Mouse (Mus musculus) granulocyte monocyte progenitor cell, adult 5-6 weeks (primary cell): ENCODE data around the gene Banf2. TPM values are rescaled to one million over a fixed set of nuclear protein-coding genes. Genes with fewer than 3 reads are reported as not detected.

Experiments
- ATAC-seq: replicated peaks from 2 replicates; pipeline ENCODE4 v1.8.0; 2016; ENCODE audit warnings: mild to moderate bottlenecking, moderate TSS enrichment, inconsistent platforms; ENCODE audit not compliant: poor library complexity, severe bottlenecking
- total RNA-seq, 2 experiments: library from RNA; stranded (forward) in 1 of 2; stranded (reverse) in 1 of 2; fragments of 200-712, 200-1000 nt in 1 of 2; fragments of >200 nt in 1 of 2; fragmentation: Nextera tagmentation in 1 of 2; gene quantifications; 2 replicates each; pipeline ENCODE4 v1.2.3; 2014 to 2017

Gene Banf2
- total RNA-seq (2014; fragmentation: Nextera tagmentation) (not detected in 2 replicates), total RNA-seq (2017) (not detected in 2 replicates)

- no peak for ATAC-seq
Measured at GRCm38 (mm10) chr2:144032664-144033063, at the start of gene Banf2. Gene Banf2 (plus strand): TSS chr2:144033059.

- no peak for ATAC-seq
Measured at GRCm38 (mm10) chr2:143983482-143983881, 49.4 kb upstream of the Banf2 start.

GRCm38 (mm10) chr2:143987485-143987884 lies 45.4 kb upstream of the Banf2 start:
- no peak for ATAC-seq

GRCm38 (mm10) chr2:143988016-143988415 lies 44.8 kb upstream of the Banf2 start:
- ATAC-seq: no peak

- peak; percentile 34 for ATAC-seq
Measured at GRCm38 (mm10) chr2:143990997-143991396, 41.9 kb upstream of the Banf2 start.

- no peak for ATAC-seq
Measured at GRCm38 (mm10) chr2:143991964-143992672, 40.7 kb upstream of the Banf2 start.

GRCm38 (mm10) chr2:143992977-143993376 lies 39.9 kb upstream of the Banf2 start:
- ATAC-seq: no peak

- no peak for ATAC-seq
Measured at GRCm38 (mm10) chr2:144002229-144002984, 30.5 kb upstream of the Banf2 start.

- no peak for ATAC-seq
Measured at GRCm38 (mm10) chr2:144003544-144003943, 29.3 kb upstream of the Banf2 start.

- ATAC-seq: no peak
Measured at GRCm38 (mm10) chr2:144005166-144005955, 27.5 kb upstream of the Banf2 start.

GRCm38 (mm10) chr2:144006686-144007085 lies 26.2 kb upstream of the Banf2 start:
- ATAC-seq: no peak

GRCm38 (mm10) chr2:144007211-144007610 lies 25.6 kb upstream of the Banf2 start:
- ATAC-seq: no peak

- ATAC-seq: peak; percentile 22
Measured at GRCm38 (mm10) chr2:144009081-144009480, 23.8 kb upstream of the Banf2 start.

- peak; percentile 36 for ATAC-seq
Measured at GRCm38 (mm10) chr2:144009551-144010281, 23.1 kb upstream of the Banf2 start.

- ATAC-seq: peak; percentile 22
Measured at GRCm38 (mm10) chr2:144010282-144011044, 22.4 kb upstream of the Banf2 start.

GRCm38 (mm10) chr2:144011080-144011551 lies 21.7 kb upstream of the Banf2 start, which contains the start of gene Rrbp1:
Gene Rrbp1 (minus strand): TSS chr2:144011263.
- ATAC-seq: peak; percentile 69

- ATAC-seq: no peak
Measured at GRCm38 (mm10) chr2:144014051-144014450, 18.8 kb upstream of the Banf2 start.

- ATAC-seq: no peak
Measured at GRCm38 (mm10) chr2:144014481-144014880, 18.4 kb upstream of the Banf2 start.

GRCm38 (mm10) chr2:144015861-144016260 lies 17.0 kb upstream of the Banf2 start:
- no peak for ATAC-seq
